Mouse (Mus musculus) C2C12 (cell line): ENCODE data around the gene Spon1.

Experiments
- CEBPB ChIP-seq: IDR thresholded peaks from one replicate; pipeline ENCODE4 v1.6.1; 2011; ENCODE audit warnings: low read depth, mild to moderate bottlenecking, control low read depth, moderate library complexity
- CTCF ChIP-seq: IDR thresholded peaks from one replicate; pipeline ENCODE4 v1.5.1; 2011; ENCODE audit not compliant: control insufficient read depth, insufficient read depth, insufficient read length
- MAX ChIP-seq: IDR thresholded peaks from one replicate; pipeline ENCODE4 v1.6.1; 2011; ENCODE audit warnings: mild to moderate bottlenecking, control low read depth
- MYOD1 ChIP-seq: IDR thresholded peaks from one replicate; pipeline ENCODE4 v1.6.1; 2011; ENCODE audit warnings: low read depth; ENCODE audit not compliant: control insufficient read depth, insufficient read length
- USF1 ChIP-seq: IDR thresholded peaks from one replicate; pipeline ENCODE4 v1.6.1; 2011; ENCODE audit warnings: low read depth, mild to moderate bottlenecking, control low read depth, moderate library complexity

- no peak for TF ChIP-seq CTCF
- TF ChIP-seq MYOD1: no peak
- no peak for TF ChIP-seq MAX
- TF ChIP-seq CEBPB: no peak
- TF ChIP-seq USF1: no peak
These were observed 238.4 kb downstream of the Spon1 start for GRCm38 (mm10) chr7:114004171-114004570.
